Mouse (Mus musculus): ENCODE results near the gene Cyth2. TPM values are rescaled to one million over a fixed set of nuclear protein-coding genes. Genes with fewer than 3 reads are reported as not detected.
A peak's percentile ranks its signal among the peaks of the same experiment; 100 is the strongest.

Gene Cyth2
- total RNA-seq (2021), result 100 to 1,000 TPM; 204 to 210 TPM

DNA sequence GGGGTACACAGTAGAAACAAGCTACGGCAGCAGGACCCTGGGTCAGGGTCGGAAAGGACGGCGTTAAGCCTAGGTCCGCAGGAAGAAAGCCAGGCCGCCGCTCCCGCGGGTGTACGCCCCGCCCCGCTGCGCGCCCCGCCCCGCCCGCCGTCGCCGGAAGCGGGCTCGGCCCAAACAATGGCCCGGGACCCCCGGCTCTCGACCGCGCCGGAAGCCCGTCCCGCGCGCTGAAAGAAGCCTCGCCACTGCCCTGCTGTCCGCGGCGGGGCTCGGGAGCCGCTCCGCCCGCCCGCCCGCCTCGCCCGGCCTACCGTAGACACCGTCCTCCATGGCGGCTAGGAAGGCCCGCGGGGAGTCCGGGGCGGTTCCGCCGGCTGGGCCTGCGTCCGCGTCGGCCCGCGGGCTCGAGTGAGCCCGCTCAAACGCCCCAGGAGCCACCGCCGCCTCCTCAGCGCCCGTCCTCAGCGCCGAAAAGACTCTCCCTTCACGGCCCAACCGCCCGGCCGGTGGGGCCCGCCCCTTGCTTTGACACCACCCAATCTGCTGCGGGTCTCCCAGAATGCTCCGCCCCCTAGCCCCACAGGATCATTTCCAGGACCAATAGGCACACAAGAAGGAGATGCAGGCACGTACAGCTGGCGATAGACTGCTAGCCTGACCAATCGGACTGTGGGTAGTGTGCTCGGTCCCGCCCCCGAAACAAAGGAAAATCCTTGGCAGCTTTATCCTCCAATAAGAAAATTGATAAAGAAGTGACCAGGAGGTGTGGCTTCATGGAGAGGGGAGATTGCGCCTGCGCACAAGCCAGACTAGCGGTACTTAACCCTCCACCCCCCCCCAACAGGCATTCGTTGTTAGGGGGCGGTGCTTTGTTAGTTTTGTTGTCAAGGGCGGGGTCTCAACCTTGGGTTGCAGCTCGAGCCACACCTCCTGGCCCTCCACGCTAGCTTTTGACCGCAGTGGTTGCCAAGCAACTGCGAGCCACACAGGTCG is at the start of gene Cyth2:
Gene Cyth2, minus strand, starts transcription at position 795 of the 993 bp plus-strand sequence.
- peak; percentile 99 to 100 for DNase-seq (ENCODE audit: low spot score in 2 of 2)
- intact Hi-C loops (cut with DNase I), result no loop called here

- intact Hi-C loops (cut with DNase I), result no loop called here
- no peak for DNase-seq (ENCODE audit: low spot score in 2 of 2)
These were observed 48.4 kb upstream of the Cyth2 start for GRCm38 (mm10) chr7:45862804-45863203.

GRCm38 (mm10) chr7:45859008-45859407 is 44.6 kb upstream of the Cyth2 start:
- DNase-seq (ENCODE audit: low spot score in 2 of 2), result no peak
- intact Hi-C loops (cut with DNase I), result no loop called here

- intact Hi-C loops (cut with DNase I), result no loop called here
- DNase-seq (ENCODE audit: low spot score in 2 of 2), result no peak
These were observed 42.8 kb upstream of the Cyth2 start for GRCm38 (mm10) chr7:45856950-45857901.

DNA sequence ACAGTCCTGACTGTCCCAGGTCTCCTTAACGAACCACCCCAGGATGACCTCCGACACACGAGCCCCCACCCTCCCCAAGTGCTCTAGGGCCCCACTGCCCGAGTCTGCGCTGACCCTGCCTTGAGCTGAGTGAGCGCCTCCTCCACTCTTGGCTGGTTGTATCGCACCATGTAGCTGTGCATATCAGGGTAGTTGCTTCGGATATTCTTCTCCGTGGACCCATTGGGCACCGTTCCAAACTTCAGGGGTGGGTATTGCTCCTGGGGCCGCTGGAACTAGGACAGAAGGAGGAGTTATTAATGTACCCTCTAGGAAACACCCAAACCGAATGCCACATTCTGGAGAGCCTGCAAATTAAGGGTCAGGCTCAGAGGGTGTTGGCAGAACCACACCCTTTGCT is 38.7 kb upstream of the Cyth2 start:
- intact Hi-C loops (cut with DNase I), result no loop called here

GRCm38 (mm10) chr7:45850661-45851060 is 36.3 kb upstream of the Cyth2 start:
- DNase-seq (ENCODE audit: low spot score in 2 of 2), result no peak
- intact Hi-C loops (cut with DNase I), result no loop called here

More for the DNA sequence above, 38.7 kb upstream of the Cyth2 start:
- DNase-seq (ENCODE audit: low spot score in 2 of 2), result no peak

DNA sequence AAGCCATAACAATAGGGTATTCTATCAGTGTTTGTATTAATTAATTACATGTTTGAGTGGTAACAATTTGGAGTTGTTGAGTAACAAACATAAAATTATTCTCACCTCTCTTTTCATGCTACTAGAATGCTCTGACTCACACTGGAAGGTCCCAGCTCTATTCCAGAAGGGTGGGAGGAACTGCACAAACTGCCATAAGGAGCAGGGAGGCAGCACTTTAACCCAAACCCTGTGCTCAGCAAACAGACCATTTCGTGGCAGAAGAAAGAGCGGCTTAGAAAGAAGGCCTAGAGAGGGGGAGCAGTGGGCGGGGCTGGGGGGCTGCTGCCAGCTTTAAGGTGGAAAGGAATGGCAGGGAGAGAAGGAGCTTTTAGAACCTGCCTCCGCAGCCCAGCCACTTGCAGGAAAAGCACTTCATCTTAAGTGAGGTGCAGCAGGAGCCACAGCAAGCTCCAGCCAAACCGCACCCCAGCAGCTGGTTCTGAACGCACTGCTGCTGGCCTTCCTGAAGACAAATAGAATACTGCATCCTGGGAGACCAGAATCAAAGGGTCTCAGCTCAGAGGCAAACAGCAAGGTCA is 34.2 kb upstream of the Cyth2 start:
- no peak for DNase-seq (ENCODE audit: low spot score in 2 of 2)
- intact Hi-C loops (cut with DNase I), result no loop called here

- no peak for DNase-seq (ENCODE audit: low spot score in 2 of 2)
- intact Hi-C loops (cut with DNase I), result no loop called here
These were observed 28.8 kb upstream of the Cyth2 start for GRCm38 (mm10) chr7:45842950-45843744.

- no peak for DNase-seq (ENCODE audit: low spot score in 2 of 2)
- intact Hi-C loops (cut with DNase I), result no loop called here
These were observed 19.5 kb upstream of the Cyth2 start for GRCm38 (mm10) chr7:45833924-45834323.

DNA sequence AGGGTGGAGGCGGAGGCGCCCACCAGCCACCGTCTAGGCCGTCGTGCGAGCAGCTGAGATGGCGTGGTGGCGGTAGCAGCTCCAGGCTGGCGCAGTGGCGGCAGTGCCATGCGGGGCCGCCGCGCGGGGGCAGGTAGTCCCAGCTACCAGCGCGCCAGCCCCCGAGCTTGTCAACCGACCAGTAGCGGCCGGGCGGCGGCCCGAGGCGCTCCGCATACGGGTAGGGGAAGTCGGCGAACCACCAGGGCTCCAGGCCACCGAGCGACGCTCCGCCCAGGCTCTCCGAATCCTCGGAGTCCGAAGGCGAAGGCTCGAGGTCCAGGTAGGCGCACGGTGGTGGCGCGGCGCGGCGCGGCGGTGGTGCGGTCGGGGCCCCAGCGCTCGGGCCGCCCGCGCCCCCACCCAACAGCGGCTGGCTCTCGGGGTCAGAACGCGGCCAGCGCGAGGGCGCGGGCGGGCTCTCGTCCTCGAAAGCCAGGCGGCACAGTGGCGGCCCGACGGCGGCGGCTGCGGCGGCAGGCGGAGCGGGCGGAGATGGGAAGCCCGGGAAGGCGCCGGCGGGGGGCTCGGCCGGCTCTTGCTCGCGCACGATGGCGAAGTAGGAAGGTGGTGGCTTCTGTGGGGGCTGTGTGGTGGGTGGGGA is 18.9 kb upstream of the Cyth2 start:
- no peak for DNase-seq (ENCODE audit: low spot score in 2 of 2)
- intact Hi-C loops (cut with DNase I), result no loop called here

GRCm38 (mm10) chr7:45832428-45832827 is 18.0 kb upstream of the Cyth2 start:
- intact Hi-C loops (cut with DNase I), result no loop called here
- no peak for DNase-seq (ENCODE audit: low spot score in 2 of 2)

- intact Hi-C loops (cut with DNase I), result no loop called here
- no peak for DNase-seq (ENCODE audit: low spot score in 2 of 2)
These were observed 16.7 kb upstream of the Cyth2 start for GRCm38 (mm10) chr7:45831128-45831525.

GRCm38 (mm10) chr7:45830427-45831127 is 16.2 kb upstream of the Cyth2 start, which contains the start of gene Grwd1:
TSS of gene Grwd1 (minus strand) at chr7:45830944.
- intact Hi-C loops (cut with DNase I), result no loop called here
- peak; percentile 90 to 92 for DNase-seq (ENCODE audit: low spot score in 2 of 2)

DNA sequence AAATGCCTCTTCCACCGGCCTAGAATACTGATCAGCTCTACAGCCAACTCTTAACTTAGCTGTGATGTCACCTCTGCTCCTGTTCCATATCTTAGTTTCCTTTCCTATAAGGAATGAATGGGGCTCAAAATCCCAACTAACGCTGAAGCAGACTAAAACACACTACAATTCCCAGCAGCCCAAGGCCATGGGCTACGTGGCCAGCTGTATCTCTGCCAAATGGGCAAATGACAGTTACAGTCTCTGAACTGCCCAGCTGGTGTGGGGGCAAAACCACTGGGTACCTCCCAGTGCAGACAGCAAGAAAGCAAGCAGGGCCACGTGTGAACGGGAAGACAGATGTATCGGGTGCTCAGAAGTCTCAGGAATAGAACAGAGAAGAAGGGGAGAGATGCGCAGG is 12.2 kb upstream of the Cyth2 start:
- no peak for DNase-seq (ENCODE audit: low spot score in 2 of 2)
- intact Hi-C loops (cut with DNase I), result no loop called here

DNA sequence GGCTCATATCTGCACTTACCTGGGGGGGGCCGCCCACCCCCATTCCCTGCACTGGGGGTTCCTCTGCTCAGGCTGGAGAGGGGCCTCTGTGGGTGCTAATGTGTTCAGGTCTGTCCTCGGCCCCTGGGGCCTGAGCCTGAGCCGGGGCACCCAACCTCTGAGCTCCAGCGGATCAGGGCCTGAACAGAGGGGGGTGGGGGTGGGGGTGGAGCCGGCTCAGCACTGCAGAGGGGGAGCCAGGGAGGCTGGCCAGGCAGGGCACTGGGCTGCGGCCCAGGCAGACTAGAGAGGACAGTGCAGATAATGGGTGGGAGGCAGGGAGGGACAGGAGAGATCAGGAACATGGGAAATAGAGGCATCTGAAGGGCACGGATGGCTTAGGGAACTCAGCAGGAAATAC is 10.2 kb upstream of the Cyth2 start, which contains the start of gene Kcnj14:
Gene Kcnj14, minus strand, starts transcription at position 185 of the 400 bp plus-strand sequence.
- DNase-seq (ENCODE audit: low spot score in 2 of 2), result no peak
- intact Hi-C loops (cut with DNase I), result no loop called here

DNA sequence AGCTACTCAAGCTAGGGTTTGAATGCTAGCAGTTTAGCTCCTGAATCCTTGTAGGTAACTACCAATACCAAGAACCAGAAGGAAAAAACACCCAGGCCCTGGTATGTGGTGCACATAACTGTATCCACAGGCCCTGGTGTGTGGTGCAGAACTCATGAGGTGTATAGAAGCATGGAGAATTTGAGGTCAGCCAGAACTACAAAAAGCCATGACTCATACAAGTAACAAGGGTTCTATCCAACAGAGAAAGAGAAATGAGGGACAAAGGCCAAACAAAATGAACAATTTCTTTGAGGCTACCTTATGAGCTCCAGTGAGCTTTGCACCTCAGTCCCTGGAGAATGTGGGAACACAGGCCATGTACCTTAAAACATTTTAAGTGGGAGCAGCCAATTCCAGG is 6.5 kb upstream of the Cyth2 start:
- no peak for DNase-seq (ENCODE audit: low spot score in 2 of 2)
- intact Hi-C loops (cut with DNase I), result no loop called here

- intact Hi-C loops (cut with DNase I), result no loop called here
These were observed 5.5 kb upstream of the Cyth2 start for GRCm38 (mm10) chr7:45819843-45820242.

GRCm38 (mm10) chr7:45815984-45816351 is 1.6 kb upstream of the Cyth2 start:
- DNase-seq (ENCODE audit: low spot score in 2 of 2), result no peak
- intact Hi-C loops (cut with DNase I), result no loop called here

More at GRCm38 (mm10) chr7:45819843-45820242, 5.5 kb upstream of the Cyth2 start:
- DNase-seq (ENCODE audit: low spot score in 2 of 2), result no peak

Data from left cerebral cortex, postnatal 25 days (tissue).